Mouse (Mus musculus) layer of hippocampus, postnatal 14 days (tissue): ENCODE results near the gene Jchain. TPM values are rescaled to one million over a fixed set of nuclear protein-coding genes. Genes with fewer than 3 reads are reported as not detected.
A peak's percentile ranks its signal among the peaks of the same experiment; 100 is the strongest.
"Not testable (repeated sequence)": the region's sequence is repeated elsewhere in the genome, so short reads cannot be mapped to it uniquely, and the experiment has no call there.

ENCODE experiments used
- DNase-seq, 2 experiments: peaks; one replicate each; pipeline ENCODE4 v3.0.0; 2021 to 2022; ENCODE audit warnings: low spot score in 2 of 2, mixed read lengths in 1 of 2
- long read RNA-seq, 2 experiments: library from polyadenylated mRNA; stranded (forward); transcript quantifications; one replicate each; pipeline ENCODE4 v2.0.0; 2021
- total RNA-seq, 2 experiments: library from RNA; stranded (reverse); gene quantifications; 2 replicates each; pipeline ENCODE4 v1.2.3; 2021

Gene Jchain
- total RNA-seq: under 1 TPM in 1 of 2 experiments, not detected in 1; 0.55 TPM
- long read RNA-seq, experiment 1, partial matches to known transcripts: 0 of 2 reads
- long read RNA-seq, experiment 1, other reads (novel, unspliced or antisense): 2 of 2 reads
- long read RNA-seq, experiment 2, partial matches to known transcripts: 2 of 3 reads
- long read RNA-seq, experiment 2, other reads (novel, unspliced or antisense): 1 of 3 reads

DNA sequence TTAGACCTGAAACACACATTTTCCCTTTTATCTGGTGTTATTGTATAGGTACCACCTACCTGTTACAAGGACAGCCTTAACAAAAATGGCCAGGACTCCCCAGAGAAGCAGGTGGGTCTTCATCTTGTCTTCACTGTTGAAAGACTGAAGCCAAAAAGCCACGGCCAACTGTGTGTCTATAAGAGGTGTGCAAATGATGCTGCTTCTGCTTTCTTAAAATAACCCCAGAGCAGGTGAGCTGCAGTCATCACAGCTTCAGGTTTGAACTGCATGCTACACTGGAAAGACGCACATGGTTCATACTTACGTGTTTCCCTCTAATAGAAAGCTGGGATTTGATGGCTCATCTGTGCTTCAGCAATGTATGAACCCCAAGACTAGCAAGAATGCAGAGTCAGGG is at the start of gene Jchain:
Gene Jchain, minus strand, starts transcription at position 235 of the 400 bp plus-strand sequence.
- no peak for DNase-seq

GRCm38 (mm10) chr5:88575506-88576338 is 48.0 kb upstream of the Jchain start:
- no peak for DNase-seq

DNA sequence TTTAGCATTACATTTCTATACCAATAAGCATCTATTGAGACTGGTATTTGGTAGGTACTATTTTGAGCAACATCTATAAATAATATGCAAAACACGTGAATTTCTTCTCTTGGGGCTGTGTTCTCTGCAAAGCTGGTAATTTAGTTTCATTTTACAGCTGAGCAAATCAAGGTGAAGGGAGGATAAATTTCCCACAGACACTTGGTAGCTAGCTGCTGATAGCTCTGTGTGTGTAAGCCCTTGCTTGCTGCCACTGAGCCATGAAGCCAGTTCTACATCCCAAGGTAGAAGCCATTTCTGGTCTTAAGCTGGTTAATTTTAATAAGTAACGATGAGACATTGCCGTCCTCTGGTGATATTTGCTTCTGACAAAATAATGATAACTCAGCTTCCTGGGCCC is 47.1 kb upstream of the Jchain start:
- DNase-seq: no peak

GRCm38 (mm10) chr5:88569541-88569940 is 41.9 kb upstream of the Jchain start:
- no peak for DNase-seq

DNA sequence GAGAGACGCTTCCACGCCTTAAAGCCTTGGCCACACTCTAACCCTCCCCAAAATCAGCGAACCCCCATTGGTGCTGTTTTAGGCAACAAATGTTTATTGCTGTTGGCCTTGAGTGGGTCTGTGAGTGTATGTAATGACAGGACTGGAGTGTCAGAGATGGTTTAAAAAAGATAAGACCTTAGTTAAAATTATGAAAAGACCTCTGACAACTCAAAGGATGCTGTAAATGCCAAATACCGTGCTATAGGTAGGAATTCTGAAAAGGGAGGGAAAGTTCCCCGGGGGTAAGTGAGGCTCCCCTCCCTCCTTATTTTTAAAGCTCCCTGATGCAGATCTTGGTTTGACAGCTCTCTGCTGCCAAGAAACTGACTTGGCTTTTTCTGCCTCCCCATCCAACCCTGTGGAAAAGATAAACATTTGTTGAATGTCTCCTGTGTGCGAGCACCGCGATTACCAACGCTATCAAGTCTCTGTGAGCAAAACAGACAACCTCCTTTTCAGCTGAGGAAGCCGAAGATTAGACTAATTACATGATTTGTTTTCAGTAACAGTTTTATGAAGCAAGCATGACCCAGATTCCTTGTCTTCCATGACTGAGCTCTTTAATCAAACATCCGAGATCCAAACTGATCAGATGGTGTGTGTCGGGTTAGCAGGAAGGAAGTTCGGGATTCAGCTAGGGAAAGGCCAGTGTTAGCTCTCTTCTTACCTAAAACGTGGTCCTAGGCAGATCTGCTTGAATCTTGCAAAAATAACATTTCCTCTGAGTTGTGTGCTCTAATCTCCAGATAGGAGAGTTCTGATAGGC is 38.5 kb upstream of the Jchain start:
- DNase-seq: no peak

DNA sequence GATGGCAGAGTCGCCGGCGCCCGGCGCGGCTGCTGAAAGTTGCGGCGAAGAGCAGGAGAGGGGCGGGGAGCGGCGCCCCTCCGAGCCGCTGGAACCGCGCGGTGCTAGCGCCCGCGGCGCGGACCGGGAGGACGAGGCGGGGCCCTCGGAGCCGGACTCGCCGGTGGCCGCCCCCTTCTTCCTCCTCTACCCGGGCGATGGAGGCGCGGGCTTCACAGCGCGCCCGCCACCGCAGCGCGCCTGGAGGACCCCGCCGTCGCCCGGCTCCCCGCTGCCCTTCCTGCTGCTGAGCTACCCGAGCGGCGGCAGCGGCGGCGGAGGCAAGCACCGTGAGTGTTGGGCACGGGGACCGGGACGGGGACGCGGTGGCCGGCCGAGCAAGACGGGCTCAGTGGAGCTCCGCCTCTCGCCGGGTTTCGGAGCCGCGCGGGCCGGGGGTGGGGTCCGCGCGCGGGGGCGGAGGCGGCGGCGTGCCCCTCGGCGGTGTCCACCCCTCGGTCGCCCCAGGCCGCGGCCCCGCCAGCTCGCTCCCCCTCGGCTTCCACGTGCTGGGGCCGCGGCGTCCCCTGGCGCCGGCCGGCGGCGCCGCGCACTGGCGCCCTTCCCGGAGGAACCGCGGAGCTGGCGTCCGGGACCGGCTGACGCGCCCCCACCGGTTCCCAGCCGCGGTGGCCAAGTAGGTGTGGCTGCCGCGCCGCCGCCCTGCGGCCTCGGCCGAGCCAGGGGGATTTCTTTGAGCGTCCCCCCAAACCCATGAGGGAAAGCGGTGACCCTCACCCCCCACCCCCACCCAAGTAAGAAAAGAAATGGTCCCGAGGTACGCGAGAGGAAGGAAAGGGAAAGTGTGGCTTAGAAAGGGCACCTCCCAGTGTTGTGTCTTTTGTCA is 37.7 kb upstream of the Jchain start:
- DNase-seq: peak; percentile 44 to 56

GRCm38 (mm10) chr5:88564501-88565147 is 36.9 kb upstream of the Jchain start, which contains the start of gene Rufy3:
TSS of gene Rufy3 (plus strand) at chr5:88565040.
- peak; percentile 77 to 78 for DNase-seq

DNA sequence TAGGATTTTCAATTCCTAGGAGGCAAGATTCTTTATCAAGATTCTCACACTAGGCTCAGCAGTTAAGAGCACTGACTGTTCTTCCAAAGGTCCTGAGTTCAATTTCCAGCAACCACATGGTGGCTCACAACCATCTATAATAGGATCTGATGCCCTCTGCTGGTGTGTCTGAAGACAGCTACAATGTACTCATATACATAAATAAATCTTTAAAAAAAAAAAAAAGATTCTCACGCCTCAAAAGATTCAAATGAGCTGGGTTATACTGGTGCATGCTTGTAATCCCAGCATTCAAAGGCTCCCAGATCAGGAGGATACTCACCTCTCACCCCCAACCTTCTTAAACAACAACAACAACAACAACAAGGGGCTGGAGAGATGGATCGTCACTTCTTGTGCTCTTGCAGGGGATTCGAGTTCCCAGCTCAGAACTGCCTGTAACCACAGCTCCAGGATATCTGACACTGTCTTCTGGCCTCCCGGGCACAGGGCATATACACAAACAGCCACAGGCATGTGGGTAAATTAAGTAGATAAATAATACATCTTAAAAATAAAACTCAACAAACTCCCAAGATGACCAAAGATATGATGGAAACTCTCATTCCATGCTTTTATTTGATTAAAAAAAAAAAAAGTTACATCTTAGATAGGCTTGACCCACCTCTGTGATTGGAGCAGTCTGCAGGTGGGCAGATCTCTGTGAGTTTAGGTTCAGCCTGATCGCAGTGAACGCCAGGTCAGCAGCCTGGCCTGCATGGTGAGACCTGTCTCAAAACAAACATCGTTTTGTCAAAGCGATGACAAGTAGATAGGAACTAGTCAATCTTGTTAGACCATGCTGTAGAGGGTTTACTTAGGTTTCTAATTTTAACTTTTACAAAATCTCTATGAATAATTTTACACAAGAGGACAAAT is 35.4 kb upstream of the Jchain start:
- no peak for DNase-seq

GRCm38 (mm10) chr5:88561080-88561814 is 33.6 kb upstream of the Jchain start:
- DNase-seq: no peak

DNA sequence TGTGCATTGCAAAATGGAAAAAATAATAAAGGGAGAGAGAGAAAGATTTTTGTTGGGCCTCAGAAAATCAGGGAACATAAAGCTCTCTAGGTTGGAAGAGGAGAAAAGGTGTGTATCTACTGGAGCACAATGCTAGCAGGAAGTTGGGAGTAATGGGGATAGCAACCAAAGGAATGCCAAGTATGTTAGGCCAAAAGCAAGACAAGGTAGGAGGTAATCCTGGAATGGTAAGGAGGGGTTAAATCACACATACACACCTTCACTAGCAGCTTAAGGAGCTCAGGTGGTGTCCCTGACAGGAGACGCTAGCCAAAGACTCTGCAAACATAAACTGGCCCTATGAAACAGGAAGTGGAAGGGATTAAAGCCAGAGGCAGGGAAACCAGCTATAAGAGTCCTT is 31.3 kb upstream of the Jchain start:
- DNase-seq: no peak

GRCm38 (mm10) chr5:88554086-88554886 is 26.6 kb upstream of the Jchain start, which contains the start of gene Utp3:
TSS of gene Utp3 (plus strand) at chr5:88554462.
- DNase-seq: peak; percentile 97

DNA sequence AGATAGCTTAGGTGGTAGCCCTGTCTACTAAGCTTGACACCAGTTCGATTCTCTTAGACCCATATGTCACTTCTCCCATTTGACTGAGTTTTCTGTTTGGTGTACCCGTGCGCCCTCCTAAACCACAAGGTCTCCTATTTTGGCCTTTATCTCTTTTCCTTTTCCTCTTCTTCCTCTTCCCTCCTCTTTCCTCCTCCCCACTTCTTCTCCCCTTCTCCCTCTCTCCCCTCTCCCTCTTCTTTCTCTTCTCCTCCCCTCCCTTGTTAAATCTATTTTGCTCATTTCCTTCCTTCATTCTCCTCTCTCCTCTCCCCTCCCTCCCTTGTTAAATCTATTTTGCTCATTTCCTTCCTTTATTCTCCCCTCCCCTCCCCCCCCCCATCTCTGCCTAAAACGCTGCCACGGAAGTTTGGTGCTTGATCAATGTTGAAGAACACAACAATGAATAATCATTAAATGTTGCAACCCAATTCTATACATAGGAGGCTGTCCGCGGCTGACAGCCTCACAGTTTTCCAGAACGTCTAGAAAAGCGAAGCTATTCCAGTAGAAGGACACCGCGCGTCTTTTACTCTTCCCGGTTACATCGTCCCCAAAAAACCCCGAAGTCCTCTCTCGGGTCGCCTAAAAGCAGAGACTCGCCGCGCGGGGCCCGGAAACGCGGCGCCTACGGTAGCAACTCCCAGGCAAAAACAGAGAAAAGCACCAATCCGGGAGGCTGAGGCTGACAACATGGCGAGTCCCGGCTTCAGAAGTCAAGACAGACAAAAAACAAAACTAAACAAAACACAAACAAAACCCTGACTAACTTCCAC is 25.8 kb upstream of the Jchain start:
- DNase-seq: no peak

DNA sequence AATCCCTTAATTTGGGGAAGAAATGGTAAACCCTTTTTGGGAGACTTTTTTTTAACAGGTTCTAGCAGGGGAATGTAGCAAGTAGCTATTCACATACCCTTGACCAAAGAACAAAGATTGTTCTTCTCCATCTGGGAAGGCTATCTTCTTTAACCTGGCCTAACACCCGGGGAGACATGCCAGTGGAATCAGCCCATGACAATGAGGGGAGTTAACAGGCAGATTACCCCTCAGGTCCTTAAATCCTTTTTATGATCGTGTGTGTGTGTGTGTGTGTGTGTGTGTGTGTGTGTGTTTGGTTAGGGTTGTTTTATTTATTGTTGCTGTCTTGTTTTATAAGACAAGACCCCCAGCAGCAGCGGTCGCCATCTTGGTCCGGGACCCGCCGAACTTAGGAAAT is 17.8 kb upstream of the Jchain start:
- DNase-seq: no peak

- DNase-seq: not testable (repeated sequence)
Measured at GRCm38 (mm10) chr5:88544411-88544810, 16.7 kb upstream of the Jchain start.

GRCm38 (mm10) chr5:88542651-88543282 is 15.1 kb upstream of the Jchain start:
- DNase-seq: peak; percentile 22 to 57

GRCm38 (mm10) chr5:88540845-88541244 is 13.2 kb upstream of the Jchain start:
- DNase-seq: no peak
